Mouse (Mus musculus): ENCODE measurements around the gene Polrmt.

DNA sequence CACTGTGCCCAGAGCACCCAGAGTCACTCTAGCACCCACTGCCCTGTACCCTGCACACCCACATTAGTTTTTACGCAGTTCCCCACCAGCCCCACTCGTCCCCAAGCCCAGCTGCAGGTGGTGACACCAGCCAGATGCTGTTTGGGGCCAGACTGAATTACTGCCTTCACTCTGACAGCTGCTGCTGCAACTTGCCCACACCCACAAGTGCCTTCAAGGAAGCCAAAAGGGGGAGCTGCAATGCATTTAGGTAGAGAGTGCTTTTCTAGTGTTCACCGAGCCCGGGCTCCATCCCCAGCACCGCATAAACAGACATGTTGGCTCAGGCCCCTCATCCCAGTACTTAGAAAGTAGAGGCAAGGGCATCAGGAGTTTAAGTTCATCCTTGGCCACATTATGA lies 35.6 kb upstream of the Polrmt start:
- TF ChIP-seq CTCF (conservative IDR thresholded peaks at IDR 0.05; ENCODE audit: low read length) (no peak), NANOG (IDR thresholded peaks at IDR 0.05; ENCODE audit: borderline replicate concordance, low read length) (no peak), POU5F1 (IDR thresholded peaks at IDR 0.05; ENCODE audit: borderline replicate concordance, low read length) (no peak)

All from E14TG2a.4 (cell line).